ENCODE assay signal across 25 mouse cellular contexts in genomic region chr10:44340928-44341327, GRCm38 (mm10).
DNase-seq lines count a peak whose midpoint lies in the region; ATAC-seq lines count a peak whose summit lies in the region.
"Had no signal": no experiment of that assay in that cellular context is flagged by ENCODE, and none has a peak within 500 bp of the region (broad histone marks: within the 10 kb centered on the region; RNA-seq: fewer than 3 reads in every experiment).

No protein-coding gene starts in this region.

- no peak overlapping the region for H3K9ac ChIP-seq in forebrain, embryonic 16.5 days (replicated peaks; ENCODE audit: low read depth, low read length)
- no peak overlapping the region for H3K9ac ChIP-seq in forebrain, embryonic 13.5 days
- H3K9ac ChIP-seq in hindbrain, embryonic 13.5 days: no peak overlapping the region
- H3K9ac ChIP-seq in hindbrain, embryonic 16.5 days (ENCODE audit: low read depth, low read length): no peak overlapping the region
- no peak overlapping the region for H3K9ac ChIP-seq in midbrain, embryonic 13.5 days (replicated peaks)
- no peak overlapping the region for H3K9ac ChIP-seq in midbrain, embryonic 16.5 days (ENCODE audit: low read depth, low read length)
- no peak overlapping the region for H3K9ac ChIP-seq in midbrain, embryonic 15.5 days
- H3K9ac ChIP-seq: heart, embryonic 13.5 days had no signal

- H3K27ac ChIP-seq in forebrain, embryonic 16.5 days (ENCODE audit: low read length): no peak overlapping the region
- H3K27ac ChIP-seq in forebrain, embryonic 13.5 days: no peak overlapping the region
- no peak overlapping the region for H3K27ac ChIP-seq in hindbrain, embryonic 13.5 days
- no peak overlapping the region for H3K27ac ChIP-seq in hindbrain, embryonic 16.5 days (ENCODE audit: low read depth, low read length)
- H3K27ac ChIP-seq in midbrain, embryonic 13.5 days: no peak overlapping the region
- no peak overlapping the region for H3K27ac ChIP-seq in midbrain, embryonic 16.5 days (ENCODE audit: low read length)
- H3K27ac ChIP-seq in midbrain, embryonic 15.5 days: no peak overlapping the region
- H3K27ac ChIP-seq: forebrain, embryonic 10.5 days; gastrocnemius, adult 2 months; heart, embryonic 10.5 days; heart, embryonic 13.5 days had no signal

- H3K4me1 ChIP-seq in forebrain, embryonic 16.5 days (replicated peaks; ENCODE audit: control insufficient read depth, insufficient read depth, low read length): no peaks in the 10 kb centered on the region
- H3K4me1 ChIP-seq in forebrain, embryonic 13.5 days: no peaks in the 10 kb centered on the region
- peaks cover 4% of the 10 kb centered on the region; the same call in 1 of the 2 replicates for H3K4me1 ChIP-seq in hindbrain, embryonic 13.5 days (replicated peaks)
- no peaks in the 10 kb centered on the region for H3K4me1 ChIP-seq in hindbrain, embryonic 16.5 days (ENCODE audit: control insufficient read depth, insufficient read depth, low read depth, low read length)
- H3K4me1 ChIP-seq in midbrain, embryonic 13.5 days (replicated peaks): peaks cover 6% of the 10 kb centered on the region; the same call in 1 of the 2 replicates
- H3K4me1 ChIP-seq in midbrain, embryonic 16.5 days (ENCODE audit: control insufficient read depth, insufficient read depth, low read length): peaks cover 4% of the 10 kb centered on the region
- no peaks in the 10 kb centered on the region; the same call in 1 of the 2 replicates for H3K4me1 ChIP-seq in midbrain, embryonic 15.5 days
- H3K4me1 ChIP-seq: heart, embryonic 10.5 days had no signal

- DNase-seq in kidney, adult 11 months: no peak
- DNase-seq: adrenal gland, adult 2 months; adrenal gland, postnatal 14 days; cerebellum, adult 18-20 months; cerebellum, adult 9-10 months; cerebellum, postnatal 14 days; gastrocnemius, adult 2 months; gastrocnemius, postnatal 14 days; heart, adult 18-20 months; heart, postnatal 14 days; heart, postnatal 4 days had no signal

- H3K36me3 ChIP-seq in forebrain, embryonic 16.5 days (ENCODE audit: control insufficient read depth, insufficient read depth): no peaks in the 10 kb centered on the region
- H3K36me3 ChIP-seq in forebrain, embryonic 13.5 days (ENCODE audit: poor library complexity, severe bottlenecking): no peaks in the 10 kb centered on the region
- peaks cover 7% of the 10 kb centered on the region; the same call in 1 of the 2 replicates for H3K36me3 ChIP-seq in hindbrain, embryonic 13.5 days
- no peaks in the 10 kb centered on the region for H3K36me3 ChIP-seq in hindbrain, embryonic 16.5 days (ENCODE audit: control insufficient read depth, insufficient read depth, low read length)
- no peaks in the 10 kb centered on the region for H3K36me3 ChIP-seq in midbrain, embryonic 13.5 days
- H3K36me3 ChIP-seq in midbrain, embryonic 16.5 days (ENCODE audit: control insufficient read depth, insufficient read depth, low read length): no peaks in the 10 kb centered on the region
- H3K36me3 ChIP-seq in midbrain, embryonic 15.5 days (replicated peaks): no peaks in the 10 kb centered on the region

- no peak overlapping the region for H3K4me3 ChIP-seq in forebrain, embryonic 16.5 days (replicated peaks; ENCODE audit: low read length)
- no peak overlapping the region for H3K4me3 ChIP-seq in forebrain, embryonic 13.5 days
- H3K4me3 ChIP-seq in hindbrain, embryonic 13.5 days: no peak overlapping the region
- no peak overlapping the region for H3K4me3 ChIP-seq in hindbrain, embryonic 16.5 days (ENCODE audit: low read length)
- H3K4me3 ChIP-seq in midbrain, embryonic 13.5 days (replicated peaks): no peak overlapping the region
- H3K4me3 ChIP-seq in midbrain, embryonic 16.5 days (ENCODE audit: low read depth, low read length): no peak overlapping the region
- H3K4me3 ChIP-seq in midbrain, embryonic 15.5 days: no peak overlapping the region
- H3K4me3 ChIP-seq: forebrain, embryonic 10.5 days; gastrocnemius, adult 2 months; heart, embryonic 10.5 days; heart, embryonic 13.5 days had no signal

- H3K4me2 ChIP-seq in forebrain, embryonic 16.5 days (ENCODE audit: low read length): no peak overlapping the region
- H3K4me2 ChIP-seq in forebrain, embryonic 13.5 days: no peak overlapping the region
- H3K4me2 ChIP-seq in hindbrain, embryonic 13.5 days: no peak overlapping the region
- H3K4me2 ChIP-seq in hindbrain, embryonic 16.5 days (ENCODE audit: low read length): no peak overlapping the region
- H3K4me2 ChIP-seq in midbrain, embryonic 13.5 days (replicated peaks): no peak overlapping the region
- H3K4me2 ChIP-seq in midbrain, embryonic 16.5 days (ENCODE audit: low read length): no peak overlapping the region
- no peak overlapping the region for H3K4me2 ChIP-seq in midbrain, embryonic 15.5 days
- H3K4me2 ChIP-seq: heart, embryonic 13.5 days had no signal

- 46% methylated on average over 4 of the region's 4 CpGs for WGBS in forebrain, embryonic 16.5 days
- 67% methylated on average over 4 of the region's 4 CpGs for WGBS in forebrain, embryonic 13.5 days
- 60% methylated on average over 4 of the region's 4 CpGs for WGBS in hindbrain, embryonic 13.5 days
- WGBS in hindbrain, embryonic 16.5 days: 49% methylated on average over 4 of the region's 4 CpGs
- WGBS in midbrain, embryonic 13.5 days: 65% methylated on average over 4 of the region's 4 CpGs
- WGBS in midbrain, embryonic 16.5 days: 47% methylated on average over 4 of the region's 4 CpGs
- 50% methylated on average over 4 of the region's 4 CpGs for WGBS in midbrain, embryonic 15.5 days

- no peaks in the 10 kb centered on the region for H3K27me3 ChIP-seq in forebrain, embryonic 16.5 days (replicated peaks; ENCODE audit: control insufficient read depth, insufficient read depth, low read length)
- no peaks in the 10 kb centered on the region for H3K27me3 ChIP-seq in forebrain, embryonic 13.5 days
- H3K27me3 ChIP-seq in hindbrain, embryonic 13.5 days: no peaks in the 10 kb centered on the region
- no peaks in the 10 kb centered on the region for H3K27me3 ChIP-seq in hindbrain, embryonic 16.5 days (replicated peaks; ENCODE audit: control insufficient read depth, insufficient read depth, low read length)
- H3K27me3 ChIP-seq in midbrain, embryonic 13.5 days: no peaks in the 10 kb centered on the region
- H3K27me3 ChIP-seq in midbrain, embryonic 16.5 days (ENCODE audit: control insufficient read depth, insufficient read depth, low read depth, low read length): no peaks in the 10 kb centered on the region
- no peaks in the 10 kb centered on the region for H3K27me3 ChIP-seq in midbrain, embryonic 15.5 days (replicated peaks)
- H3K27me3 ChIP-seq: CH12.LX; heart, embryonic 13.5 days had no signal

- peak; percentile 47; the same call in 1 of the 2 replicates for ATAC-seq in forebrain, embryonic 16.5 days
- no peak for ATAC-seq in forebrain, embryonic 13.5 days
- ATAC-seq in hindbrain, embryonic 13.5 days (ENCODE audit: low FRiP score): peak; percentile 49; the same call in 1 of the 2 replicates
- no peak for ATAC-seq in hindbrain, embryonic 16.5 days
- ATAC-seq in midbrain, embryonic 13.5 days: 0 out of 2 replicates have a peak, but pooled peaks have one; percentile 68
- no peak for ATAC-seq in midbrain, embryonic 16.5 days
- ATAC-seq in midbrain, embryonic 15.5 days (replicated peaks): peak; percentile 74; the same call in 1 of the 2 replicates
- ATAC-seq: forebrain, embryonic 14.5 days; intestine, postnatal 0 days had no signal

- H3K9me3 ChIP-seq in forebrain, embryonic 16.5 days (ENCODE audit: control insufficient read depth, low read length): no peaks in the 10 kb centered on the region
- no peaks in the 10 kb centered on the region for H3K9me3 ChIP-seq in forebrain, embryonic 13.5 days (replicated peaks)
- no peaks in the 10 kb centered on the region for H3K9me3 ChIP-seq in hindbrain, embryonic 13.5 days
- H3K9me3 ChIP-seq in hindbrain, embryonic 16.5 days (ENCODE audit: control insufficient read depth, low read length): no peaks in the 10 kb centered on the region
- no peaks in the 10 kb centered on the region for H3K9me3 ChIP-seq in midbrain, embryonic 13.5 days
- no peaks in the 10 kb centered on the region for H3K9me3 ChIP-seq in midbrain, embryonic 16.5 days (replicated peaks; ENCODE audit: control insufficient read depth, low read length, poor library complexity, severe bottlenecking)
- no peaks in the 10 kb centered on the region for H3K9me3 ChIP-seq in midbrain, embryonic 15.5 days
- H3K9me3 ChIP-seq: forebrain, embryonic 10.5 days; G1E; heart, embryonic 10.5 days; heart, embryonic 13.5 days had no signal

Comparison
In these comparisons a context has a peak if more than half of its experiments do, and no peak if none do; other contexts are left out.
1. ATAC-seq: peak in forebrain, embryonic 16.5 days (single experiment), hindbrain, embryonic 13.5 days (single experiment), midbrain, embryonic 13.5 days (single experiment) and midbrain, embryonic 15.5 days (single experiment); none in forebrain, embryonic 13.5 days (single experiment), hindbrain, embryonic 16.5 days (single experiment) and midbrain, embryonic 16.5 days (single experiment).